Mouse (Mus musculus) cerebellum, adult 2 months (tissue): ENCODE measurements at regions not wholly inside any gene's neighbourhood (a gene's known extent, or its start where the extent isn't known, plus 50 kb on each side); places are given as distances from the start of the nearest gene placed in this dataset.

Experiments
- CTCF ChIP-seq: fragments of 200-500 bp; IDR thresholded peaks from 2 replicates; pipeline ENCODE4 v1.5.1; 2011; ENCODE audit warnings: low read depth, mild to moderate bottlenecking, control low read depth, low read length, moderate library complexity, borderline replicate concordance; ENCODE audit not compliant: insufficient read depth
- POLR2A ChIP-seq: fragments of 200-500 bp; IDR thresholded peaks from 2 replicates; pipeline ENCODE4 v1.6.1; 2011; ENCODE audit warnings: low read length, control low read depth, borderline replicate concordance; ENCODE audit not compliant: insufficient read depth

DNA sequence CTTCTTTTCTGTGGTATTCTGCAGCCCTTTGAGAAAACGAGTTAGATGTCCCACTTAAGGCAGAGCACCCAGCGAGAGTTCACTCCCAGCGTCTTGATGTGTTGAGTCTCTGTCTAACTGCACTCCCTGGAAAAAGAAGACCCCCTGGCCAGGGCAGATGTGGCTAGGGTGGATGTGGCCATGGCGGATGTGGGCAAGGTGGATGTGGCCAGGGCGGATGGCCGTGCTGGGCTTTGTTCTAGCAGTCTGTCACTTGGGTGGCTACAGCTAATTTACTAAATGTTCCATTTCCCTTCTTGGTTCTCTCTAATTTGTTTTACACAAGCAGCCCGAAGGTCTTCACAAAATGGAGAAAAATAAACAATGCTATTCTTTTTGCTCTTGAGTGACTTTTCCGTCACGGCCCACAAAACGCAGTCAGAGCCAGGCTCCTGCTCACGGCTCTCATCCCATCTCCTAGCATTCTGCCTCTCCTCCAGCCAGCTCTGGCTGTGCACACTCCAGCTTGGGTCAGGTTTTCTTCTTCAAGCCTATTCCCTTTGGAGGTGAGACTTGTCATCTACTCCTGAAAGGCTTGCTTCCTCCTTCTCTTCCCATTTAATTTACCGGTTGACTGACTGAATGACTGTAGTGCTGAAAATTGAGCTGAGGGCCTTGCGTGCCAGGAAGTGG lies 173.4 kb upstream of the Ccdc122 start:
- TF ChIP-seq CTCF: no peak
- no peak for TF ChIP-seq POLR2A
